Comparison of ENCODE assay signal across 1 mouse cellular context in the genomic region with DNA sequence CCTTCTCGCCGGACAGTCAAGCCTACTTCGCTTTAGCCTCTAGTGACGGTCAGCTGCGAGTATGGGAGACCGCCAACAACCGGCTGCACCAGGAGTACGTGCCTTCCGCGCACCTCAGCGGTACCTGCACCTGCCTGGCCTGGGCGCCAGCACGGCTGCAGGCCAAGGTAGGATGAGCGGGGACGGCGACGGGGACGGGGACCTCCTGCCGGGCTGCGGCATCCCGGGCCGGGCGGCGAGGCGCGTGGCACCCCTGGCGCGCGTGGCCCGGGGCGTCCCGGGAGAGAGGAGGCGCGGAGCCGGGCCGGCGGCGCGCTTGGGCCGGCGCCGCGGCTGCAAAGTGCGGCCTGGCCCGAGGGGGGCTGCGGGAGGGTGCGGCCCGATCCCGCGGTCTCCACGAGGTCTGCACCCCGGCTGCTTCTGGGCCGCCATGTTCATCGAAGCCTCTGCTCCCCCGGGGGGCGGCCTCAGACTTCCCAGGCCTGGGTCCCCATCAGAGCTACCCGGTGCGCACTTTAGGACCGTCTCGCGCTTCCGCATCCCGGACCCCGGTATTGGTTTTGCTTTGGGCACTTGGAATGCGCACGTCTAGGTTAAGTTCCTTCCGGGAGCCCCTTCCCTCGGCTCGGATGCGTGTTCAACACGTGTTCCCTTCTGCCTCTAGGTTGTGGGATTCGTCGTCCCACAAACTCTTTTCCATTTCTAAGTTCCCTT.
TF ChIP-seq lines count a peak whose summit lies in the region.

No protein-coding gene starts in this region.

TF ChIP-seq in MEL, 35 proteins besides CTCF, POLR2A, EP300 and RAD21 (continued from another document):
- TF ChIP-seq SIN3A (IDR thresholded peaks at IDR 0.05; ENCODE audit: low read length) (no peak), SMC3 (IDR thresholded peaks at IDR 0.05; ENCODE audit: low read depth, low read length) (no peak), MYC (IDR thresholded peaks at IDR 0.05; ENCODE audit: low read depth, low read length) (no peak; the same call in none of the 2 replicates), POLR2AphosphoS5 (IDR thresholded peaks at IDR 0.05; ENCODE audit: borderline replicate concordance, low read depth, low read length) (no peak), NELFE (IDR thresholded peaks at IDR 0.05; ENCODE audit: low read depth, low read length) (no peak), MAFK (IDR thresholded peaks at IDR 0.05; ENCODE audit: borderline replicate concordance, low read depth, low read length) (no peak), E2F4 (IDR thresholded peaks at IDR 0.05; ENCODE audit: borderline replicate concordance, low read depth, low read length) (no peak), MAX (IDR thresholded peaks at IDR 0.05; ENCODE audit: low read length) (no peak; the same call in 1 of the 2 replicates), MXI1 (IDR thresholded peaks at IDR 0.05; ENCODE audit: low read depth, low read length) (no peak; the same call in 1 of the 2 replicates), ZC3H11A (IDR thresholded peaks at IDR 0.05; ENCODE audit: low read depth, low read length) (no peak), JUND (IDR thresholded peaks at IDR 0.05; ENCODE audit: low read depth, low read length) (no peak), RCOR1 (IDR thresholded peaks at IDR 0.05; ENCODE audit: low read depth, low read length) (no peak), ETS1 (IDR thresholded peaks at IDR 0.05; ENCODE audit: low read depth, low read length) (peak; percentile 28; the same call in 1 of the 2 replicates), ZNF384 (IDR thresholded peaks at IDR 0.05; ENCODE audit: low read depth, low read length) (no peak), UBTF (IDR thresholded peaks at IDR 0.05; ENCODE audit: borderline replicate concordance, insufficient read depth, low read depth, low read length) (no peak)
TF ChIP-seq in MEL: peak in this region for 4.
